Mouse (Mus musculus) bone marrow, adult 2 months (tissue): ENCODE results near the gene Foxs1. TPM values are rescaled to one million over a fixed set of nuclear protein-coding genes. Genes with fewer than 3 reads are reported as not detected.

ENCODE experiments used
- H3K27ac ChIP-seq: fragments of 200-500 bp; 2 replicates; pipeline ENCODE4 v1.5.1; 2012; ENCODE audit warnings: low read depth, mild to moderate bottlenecking, control low read depth, inconsistent platforms, low read length; ENCODE audit not compliant: control insufficient read depth, poor library complexity, insufficient read depth
- H3K4me1 ChIP-seq: fragments of 200-500 bp; 2 replicates; pipeline ENCODE4 v1.6.1; 2011; ENCODE audit warnings: low read length; ENCODE audit not compliant: control insufficient read depth, insufficient read depth
- H3K4me3 ChIP-seq: fragments of 200-500 bp; replicated peaks from 2 replicates; pipeline ENCODE3; 2011; ENCODE audit warnings: mild to moderate bottlenecking, low read depth, low read length, control low read depth; ENCODE audit not compliant: control insufficient read depth
- CTCF ChIP-seq: fragments of 200-500 bp; IDR thresholded peaks from 2 replicates; pipeline ENCODE4 v1.5.1; 2011; ENCODE audit warnings: low read length, control low read depth; ENCODE audit not compliant: control insufficient read depth, insufficient read depth
- POLR2A ChIP-seq: fragments of 200-500 bp; IDR thresholded peaks from 2 replicates; pipeline ENCODE4 v1.6.1; 2011; ENCODE audit warnings: low read depth, mild to moderate bottlenecking, control low read depth, low read length, borderline replicate concordance; ENCODE audit not compliant: control insufficient read depth
- WGBS: fragments of 180-500 bp; shearing (Covaris S2); methylation state at CpG from one replicate; pipeline ENCODE4 v1.1.7; 2018; 5-methylcytosine and 5-hydroxymethylcytosine counted together
- polyA plus RNA-seq: library from polyadenylated mRNA; stranded (reverse); fragments of >200 nt; gene quantifications from 2 replicates; pipeline ENCODE4 v1.2.4, GENCODE M21; 2011; ENCODE audit warnings: low replicate concordance; ENCODE audit not compliant: missing spikeins, insufficient read depth, insufficient read length

Gene Foxs1
- polyA plus RNA-seq, 1 experiment = not detected

DNA sequence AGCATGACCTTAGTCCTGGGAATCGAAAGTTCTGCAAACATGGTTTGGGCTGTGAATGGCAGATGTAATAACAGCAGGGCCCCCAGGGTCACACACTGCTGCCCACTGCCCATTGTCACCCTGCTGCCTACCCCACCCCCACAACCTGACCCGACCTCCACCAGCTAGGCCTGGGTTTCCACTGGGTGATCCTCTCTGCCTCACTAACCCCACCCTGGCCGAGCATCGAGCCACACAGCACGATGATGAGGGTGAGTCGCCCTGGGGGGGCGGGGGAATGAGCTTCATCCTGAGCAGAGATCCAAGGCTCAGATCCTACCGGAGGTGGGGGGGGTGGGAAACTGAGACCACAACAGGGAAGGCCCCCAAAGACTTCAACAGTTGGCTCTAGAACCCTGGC, 8.9 kb downstream of the Foxs1 start:
- H3K4me3 ChIP-seq = no peak overlapping the region
- H3K4me1 ChIP-seq = peaks cover 6% of the 10 kb centered on the region
- no peak for TF ChIP-seq CTCF
- TF ChIP-seq POLR2A = no peak
- 61% methylated on average over 8 of the region's 8 CpGs for WGBS
- no peak overlapping the region for H3K27ac ChIP-seq

DNA sequence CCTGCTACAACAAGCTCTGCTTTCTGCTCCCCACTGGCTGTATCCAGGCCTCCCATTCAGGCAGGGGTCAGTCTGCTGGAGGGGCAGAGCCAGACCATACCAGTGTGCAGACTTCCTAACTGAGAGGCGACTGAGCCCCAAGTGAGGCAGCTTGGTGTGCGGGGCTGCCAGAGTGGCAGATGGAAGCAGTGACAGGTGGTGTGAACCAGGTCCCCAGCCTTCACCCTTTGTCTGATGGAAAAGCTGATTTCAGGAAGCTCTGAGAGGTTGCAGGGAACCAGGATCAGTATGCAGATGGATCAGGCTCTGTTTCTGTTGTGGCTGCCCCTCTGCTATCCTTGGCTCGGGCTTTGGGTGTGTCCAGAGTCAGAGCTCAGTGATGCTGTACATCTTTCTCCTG, 9.4 kb downstream of the Foxs1 start:
- peaks cover 6% of the 10 kb centered on the region for H3K4me1 ChIP-seq
- no peak overlapping the region for H3K4me3 ChIP-seq
- no peak overlapping the region for H3K27ac ChIP-seq
- 81% methylated on average over 3 of the region's 3 CpGs for WGBS
- no peak for TF ChIP-seq CTCF
- no peak for TF ChIP-seq POLR2A

DNA sequence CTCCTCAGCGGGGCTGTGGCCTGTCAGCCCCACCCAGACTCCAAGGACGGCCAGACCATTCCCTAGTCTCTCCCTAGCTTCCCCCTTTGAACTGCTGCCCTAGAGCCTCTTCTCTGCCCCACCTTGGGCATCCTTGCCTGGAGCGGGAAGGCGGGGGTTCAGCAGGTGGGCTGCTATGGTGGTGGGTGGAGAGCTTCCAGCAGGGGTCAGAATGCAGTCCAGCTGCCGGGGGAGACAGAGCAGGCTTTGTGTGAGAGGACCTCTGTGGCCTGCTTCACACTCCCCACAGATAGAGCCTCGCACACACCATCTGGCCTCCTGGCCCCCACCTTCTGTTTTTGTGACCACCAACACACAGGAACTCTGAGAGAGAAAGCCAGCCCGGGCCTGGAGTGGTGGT, 10.6 kb downstream of the Foxs1 start:
- Histone ChIP-seq H3K4me1 (peaks cover 6% of the 10 kb centered on the region), H3K4me3 (no peak overlapping the region), H3K27ac (no peak overlapping the region)
- WGBS = 68% methylated on average over 7 of the region's 7 CpGs
- no peak for TF ChIP-seq POLR2A
- TF ChIP-seq CTCF = no peak

DNA sequence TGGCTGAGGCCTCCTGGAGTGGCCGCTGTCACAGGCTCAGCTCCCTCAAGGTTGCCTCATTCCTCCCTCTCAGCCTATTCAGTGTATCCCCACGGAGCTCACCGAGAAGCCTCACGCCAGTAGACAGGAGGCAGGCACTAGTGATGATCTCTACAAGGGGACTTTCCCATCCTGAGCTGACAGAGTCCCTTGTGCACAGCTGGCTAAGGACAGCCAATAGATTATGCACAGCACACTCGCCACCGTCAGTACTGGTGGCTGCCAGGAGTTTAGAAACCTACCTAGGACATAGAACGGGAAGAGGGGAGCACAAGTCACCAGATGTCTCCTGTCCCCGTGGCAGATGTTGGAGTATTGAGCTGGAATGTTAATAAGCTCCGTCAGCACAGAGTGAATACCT, 15.3 kb downstream of the Foxs1 start:
- Histone ChIP-seq H3K4me1 (no peaks in the 10 kb centered on the region), H3K4me3 (no peak overlapping the region), H3K27ac (no peak overlapping the region)
- 82% methylated on average over 9 of the region's 9 CpGs for WGBS
- TF ChIP-seq POLR2A (no peak), CTCF (no peak)

DNA sequence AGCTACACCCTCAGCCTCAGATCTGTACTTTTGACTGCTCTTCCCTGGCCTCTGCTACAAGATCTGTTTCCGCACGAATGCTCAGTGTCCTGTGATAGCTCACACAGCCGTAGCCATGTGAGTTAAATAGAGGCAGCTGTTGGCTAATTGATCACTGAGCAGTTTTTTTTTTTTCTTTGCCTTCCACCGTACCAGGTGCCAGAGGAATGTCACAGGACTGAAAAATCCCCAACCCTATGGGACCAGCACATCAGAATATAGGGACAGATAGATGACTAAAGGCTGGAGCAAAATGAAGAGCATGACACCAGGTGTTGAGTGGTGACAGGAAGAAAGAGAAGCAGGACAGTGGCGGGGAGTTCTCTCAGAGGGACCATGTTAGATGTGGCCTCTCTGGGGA, 16.9 kb downstream of the Foxs1 start:
- WGBS = 75% methylated on average over 5 of the region's 5 CpGs
- TF ChIP-seq POLR2A (no peak), CTCF (no peak)
- no peak overlapping the region for H3K27ac ChIP-seq

DNA sequence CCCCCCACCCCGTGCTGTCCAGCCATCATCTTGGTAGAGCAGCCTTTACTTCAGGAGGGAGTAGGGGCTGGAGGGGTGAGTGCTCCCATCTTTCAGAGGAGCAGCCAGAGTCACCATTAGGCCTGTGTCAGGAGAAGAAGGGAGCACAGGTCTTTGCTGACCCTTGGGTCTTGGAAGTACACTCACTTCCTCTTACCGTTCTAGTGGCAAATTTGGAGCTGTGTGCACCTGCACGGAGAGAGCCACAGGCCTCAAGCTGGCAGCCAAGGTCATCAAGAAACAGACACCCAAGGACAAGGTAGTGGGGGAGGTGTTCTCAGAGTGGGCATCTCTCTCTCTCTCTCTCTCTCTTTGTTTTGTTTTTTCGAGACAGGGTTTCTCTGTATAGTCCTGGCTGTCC, 17.6 kb downstream of the Foxs1 start:
- no peaks in the 10 kb centered on the region for H3K4me1 ChIP-seq
- 28% methylated on average over 4 of the region's 4 CpGs for WGBS
- TF ChIP-seq POLR2A (no peak), CTCF (no peak)

More for the DNA sequence above, 16.9 kb downstream of the Foxs1 start:
- H3K4me1 ChIP-seq = no peaks in the 10 kb centered on the region
- H3K4me3 ChIP-seq = no peak overlapping the region

DNA sequence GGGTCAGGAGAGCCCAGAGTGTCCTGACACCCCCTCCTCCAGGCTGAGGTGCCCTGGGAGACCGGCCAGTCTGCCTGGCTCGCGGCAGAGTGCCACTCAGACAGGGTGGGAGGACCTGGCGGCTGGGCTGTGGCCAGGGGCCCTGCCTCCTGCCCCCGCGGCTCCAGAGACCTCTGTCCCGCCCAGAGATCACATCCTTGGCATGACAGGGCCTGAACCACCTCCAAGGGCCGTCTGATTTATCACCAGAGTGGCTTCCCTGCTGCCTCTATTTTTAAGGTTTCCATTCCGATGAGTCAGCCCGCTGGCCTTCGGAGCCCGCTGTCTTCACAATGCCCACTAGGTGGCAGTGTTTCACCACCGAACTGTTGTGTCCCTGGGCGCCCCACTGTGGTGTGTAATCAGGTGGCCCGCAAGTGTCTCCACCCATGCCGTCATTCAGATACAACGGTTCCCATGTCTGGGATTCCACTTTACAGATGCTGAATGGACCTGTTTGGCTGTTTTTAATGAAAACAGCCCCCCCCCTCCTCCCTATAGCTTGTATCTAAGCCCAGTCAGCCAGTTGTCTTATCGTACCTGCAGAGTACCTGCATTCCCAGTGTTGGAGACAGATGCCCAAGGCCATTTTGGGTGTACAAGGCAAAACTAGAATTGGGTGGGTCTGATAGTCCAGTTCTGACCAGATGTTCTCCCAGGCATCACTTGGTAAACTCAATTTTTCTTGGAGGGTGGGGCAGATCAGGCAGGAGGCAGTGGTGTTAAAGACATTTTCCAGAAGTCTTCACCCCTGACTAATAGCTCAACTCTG, 18.5 kb downstream of the Foxs1 start:
- H3K27ac ChIP-seq = no peak overlapping the region
- H3K4me3 ChIP-seq = no peak overlapping the region
- WGBS = under 1% methylated on average over 18 of the region's 18 CpGs
- TF ChIP-seq CTCF (peak; percentile 89), POLR2A (no peak)
- no peaks in the 10 kb centered on the region for H3K4me1 ChIP-seq

More for the DNA sequence above, 17.6 kb downstream of the Foxs1 start:
- Histone ChIP-seq H3K4me3 (no peak overlapping the region), H3K27ac (no peak overlapping the region)

DNA sequence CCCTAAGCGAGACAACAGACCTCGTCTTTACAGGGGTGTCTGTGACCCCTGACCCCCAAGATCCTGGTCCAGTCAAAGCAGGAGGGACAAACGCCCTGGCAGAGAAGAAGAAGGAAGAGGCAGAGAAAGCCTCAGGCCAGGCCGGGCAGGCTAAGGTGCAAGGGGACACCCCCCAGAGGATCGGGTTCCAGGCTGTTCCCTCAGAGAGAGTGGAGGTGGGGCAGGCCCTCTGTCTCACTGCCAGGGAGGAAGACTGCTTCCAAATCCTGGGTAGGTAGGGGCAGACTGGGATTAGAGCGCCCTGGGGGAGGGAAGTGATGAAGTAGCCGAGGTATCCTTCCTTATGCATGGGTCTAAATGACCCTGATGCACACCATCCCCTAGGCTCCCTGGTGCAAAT, 19.5 kb downstream of the Foxs1 start:
- WGBS = 37% methylated on average over 7 of the region's 7 CpGs
- TF ChIP-seq CTCF (no peak), POLR2A (no peak)
- no peak overlapping the region for H3K4me3 ChIP-seq
- no peaks in the 10 kb centered on the region for H3K4me1 ChIP-seq
- no peak overlapping the region for H3K27ac ChIP-seq
